Mouse (Mus musculus) liver, postnatal 0 days (tissue): ENCODE measurements around the gene AI464131. TPM values are rescaled to one million over a fixed set of nuclear protein-coding genes. Genes with fewer than 3 reads are reported as not detected.

Experiments used
- ATAC-seq: fragments of 200-750 bp; cut with Nextera tagmentation; 2 replicates; pipeline ENCODE4 v1.8.0; 2017; ENCODE audit warnings: mild to moderate bottlenecking, moderate library complexity
- DNase-seq: peaks from one replicate; pipeline ENCODE4 v3.0.0-alpha.2; 2016
- H3K27ac ChIP-seq: fragments of 300-500 bp; sonication (generic); 2 replicates; pipeline ENCODE4 v1.5.1; 2014; ENCODE audit warnings: antibody characterized with exemption, moderate library complexity, mild to moderate bottlenecking, low read depth
- H3K27me3 ChIP-seq: fragments of 300-500 bp; sonication (generic); 2 replicates; pipeline ENCODE4 v1.6.1; 2014; ENCODE audit warnings: low read length, control low read depth, mixed read lengths; ENCODE audit not compliant: insufficient read depth
- H3K36me3 ChIP-seq: fragments of 300-500 bp; sonication (generic); replicated peaks from 2 replicates; pipeline ENCODE4 v1.6.1; 2014; ENCODE audit warnings: mild to moderate bottlenecking, control low read depth, low read length, moderate library complexity, mixed read lengths; ENCODE audit not compliant: insufficient read depth
- H3K4me1 ChIP-seq: fragments of 300-500 bp; sonication (generic); 2 replicates; pipeline ENCODE4 v1.6.1; 2014; ENCODE audit warnings: antibody characterized with exemption, mild to moderate bottlenecking, control low read depth; ENCODE audit not compliant: insufficient read depth
- H3K4me2 ChIP-seq: fragments of 300-500 bp; sonication (generic); 2 replicates; pipeline ENCODE4 v1.6.1; 2014; ENCODE audit warnings: low read depth, mild to moderate bottlenecking, low read length, moderate library complexity, mixed read lengths
- H3K4me3 ChIP-seq: fragments of 300-500 bp; sonication (generic); 2 replicates; pipeline ENCODE4 v1.5.1; 2014; ENCODE audit warnings: low read depth, low read length
- H3K9ac ChIP-seq: fragments of 300-500 bp; sonication (generic); replicated peaks from 2 replicates; pipeline ENCODE4 v1.6.1; 2014; ENCODE audit warnings: mild to moderate bottlenecking, moderate library complexity
- H3K9me3 ChIP-seq: fragments of 300-500 bp; sonication (generic); 2 replicates; pipeline ENCODE4 v1.6.1; 2016; ENCODE audit warnings: mild to moderate bottlenecking, control low read depth, low read length, mixed read lengths
- CTCF ChIP-seq: sonication (generic); IDR thresholded peaks from 2 replicates; pipeline ENCODE4 v1.5.1; 2016; ENCODE audit warnings: antibody characterized with exemption, low read depth
- EP300 ChIP-seq: IDR thresholded peaks from 2 replicates; pipeline ENCODE4 v1.6.1; 2016; ENCODE audit warnings: antibody characterized with exemption, low read depth, mild to moderate bottlenecking
- WGBS: fragments of 180-500 bp; shearing (Covaris S2); extraction: QIAGEN DNeasy Blood & Tissue Kit; methylation state at CpG from one replicate; pipeline ENCODE4 v1.1.7; 2014; ENCODE audit not compliant: insufficient replicate concordance; 5-methylcytosine and 5-hydroxymethylcytosine counted together
- polyA plus RNA-seq: library from polyadenylated mRNA; unstranded; fragments of >200 nt; fragmentation: Nextera tagmentation; extraction: Ambion mirVana; gene quantifications from 2 replicates; pipeline ENCODE4 v1.2.1, GENCODE M21; 2015

The AI464131 gene
- polyA plus RNA-seq, 1 experiment from 2014 or later: 2.0 TPM

- ATAC-seq (no peak), DNase-seq (no peak)
- WGBS: 52% methylated on average over 5 of the region's 5 CpGs
- H3K4me3 ChIP-seq: no peak overlapping the region
- no peak overlapping the region for H3K27ac ChIP-seq
- TF ChIP-seq EP300 (no peak), CTCF (no peak)
- no peaks in the 10 kb centered on the region for H3K36me3 ChIP-seq
- H3K4me1 ChIP-seq: peaks cover 31% of the 10 kb centered on the region
- no peak overlapping the region for H3K9ac ChIP-seq
- H3K4me2 ChIP-seq: no peak overlapping the region
- peaks cover 51% of the 10 kb centered on the region for H3K27me3 ChIP-seq
- no peaks in the 10 kb centered on the region for H3K9me3 ChIP-seq
Measured at GRCm38 (mm10) chr4:41497046-41497445, 5.8 kb downstream of the AI464131 start.

GRCm38 (mm10) chr4:41495850-41496249 lies 7.0 kb downstream of the AI464131 start:
- Histone ChIP-seq H3K9me3 (no peaks in the 10 kb centered on the region), H3K27ac (no peak overlapping the region), H3K36me3 (no peaks in the 10 kb centered on the region), H3K27me3 (peaks cover 45% of the 10 kb centered on the region), H3K4me3 (no peak overlapping the region), H3K4me2 (no peak overlapping the region), H3K4me1 (peaks cover 24% of the 10 kb centered on the region), H3K9ac (no peak overlapping the region)
- no peak for DNase-seq
- ATAC-seq: no peak
- whole genome bisulfite sequencing: 77% methylated on average over 11 of the region's 11 CpGs
- TF ChIP-seq CTCF (no peak), EP300 (no peak)

- Histone ChIP-seq H3K9me3 (no peaks in the 10 kb centered on the region), H3K4me1 (peaks cover 24% of the 10 kb centered on the region), H3K27ac (no peak overlapping the region), H3K9ac (no peak overlapping the region), H3K4me3 (no peak overlapping the region), H3K4me2 (no peak overlapping the region), H3K27me3 (peaks cover 38% of the 10 kb centered on the region), H3K36me3 (no peaks in the 10 kb centered on the region)
- WGBS: 63% methylated on average over 4 of the region's 4 CpGs
- TF ChIP-seq EP300 (no peak), CTCF (no peak)
- no peak for DNase-seq
- no peak for ATAC-seq
Measured at GRCm38 (mm10) chr4:41495076-41495475, 7.8 kb downstream of the AI464131 start.

- Histone ChIP-seq H3K4me3 (no peak overlapping the region), H3K27me3 (peaks cover 32% of the 10 kb centered on the region), H3K9me3 (no peaks in the 10 kb centered on the region), H3K4me1 (peaks cover 24% of the 10 kb centered on the region), H3K4me2 (no peak overlapping the region), H3K27ac (no peak overlapping the region), H3K9ac (no peak overlapping the region), H3K36me3 (no peaks in the 10 kb centered on the region)
- DNase-seq: no peak
- WGBS: 25% methylated on average over 3 of the region's 3 CpGs
- ATAC-seq: peak; percentile 66
- no peak for TF ChIP-seq EP300
- TF ChIP-seq CTCF: no peak
Measured at GRCm38 (mm10) chr4:41494378-41494777, 8.5 kb downstream of the AI464131 start.

- TF ChIP-seq CTCF: no peak
- no peak for TF ChIP-seq EP300
- ATAC-seq (peak; percentile 33; the same call in 1 of the 2 replicates), DNase-seq (no peak)
- Histone ChIP-seq H3K4me3 (no peak overlapping the region), H3K27me3 (peaks cover 24% of the 10 kb centered on the region), H3K4me2 (no peak overlapping the region), H3K4me1 (peaks cover 18% of the 10 kb centered on the region), H3K36me3 (no peaks in the 10 kb centered on the region), H3K27ac (no peak overlapping the region), H3K9ac (no peak overlapping the region), H3K9me3 (no peaks in the 10 kb centered on the region)
- WGBS: 57% methylated on average over 3 of the region's 3 CpGs
Measured at GRCm38 (mm10) chr4:41493464-41494116, 9.3 kb downstream of the AI464131 start.

GRCm38 (mm10) chr4:41492951-41493350 lies 9.9 kb downstream of the AI464131 start:
- TF ChIP-seq CTCF (no peak), EP300 (no peak)
- Histone ChIP-seq H3K27me3 (peaks cover 17% of the 10 kb centered on the region), H3K27ac (no peak overlapping the region), H3K4me3 (no peak overlapping the region), H3K9ac (no peak overlapping the region), H3K9me3 (no peaks in the 10 kb centered on the region), H3K4me2 (no peak overlapping the region), H3K4me1 (peaks cover 12% of the 10 kb centered on the region), H3K36me3 (no peaks in the 10 kb centered on the region)
- 69% methylated on average over 7 of the region's 7 CpGs for WGBS
- ATAC-seq: no peak
- no peak for DNase-seq

GRCm38 (mm10) chr4:41481601-41482017 lies 21.3 kb downstream of the AI464131 start:
- H3K9ac ChIP-seq: no peak overlapping the region
- no peak for ATAC-seq
- no peak for TF ChIP-seq EP300
- TF ChIP-seq CTCF: no peak
- 76% methylated on average over 6 of the region's 6 CpGs for WGBS
- H3K4me3 ChIP-seq: no peak overlapping the region
- peaks cover 6% of the 10 kb centered on the region; the same call in 1 of the 2 replicates for H3K36me3 ChIP-seq
- no peak overlapping the region for H3K4me2 ChIP-seq
- no peaks in the 10 kb centered on the region for H3K27me3 ChIP-seq
- DNase-seq: no peak
- H3K27ac ChIP-seq: no peak overlapping the region
- H3K4me1 ChIP-seq: no peaks in the 10 kb centered on the region
- 0 out of 2 replicates have a peak, but pooled peaks cover 3% of the 10 kb centered on the region for H3K9me3 ChIP-seq
